Mouse (Mus musculus) heart, postnatal 0 days (tissue): ENCODE results near the gene Ribc2.

Source experiments
- CTCF ChIP-seq: IDR thresholded peaks from 2 replicates; pipeline ENCODE4 v1.5.1; 2016; ENCODE audit warnings: antibody characterized with exemption, control low read depth, low read depth
- EP300 ChIP-seq: IDR thresholded peaks from 2 replicates; pipeline ENCODE4 v1.6.1; 2016; ENCODE audit warnings: antibody characterized with exemption, low read depth

DNA sequence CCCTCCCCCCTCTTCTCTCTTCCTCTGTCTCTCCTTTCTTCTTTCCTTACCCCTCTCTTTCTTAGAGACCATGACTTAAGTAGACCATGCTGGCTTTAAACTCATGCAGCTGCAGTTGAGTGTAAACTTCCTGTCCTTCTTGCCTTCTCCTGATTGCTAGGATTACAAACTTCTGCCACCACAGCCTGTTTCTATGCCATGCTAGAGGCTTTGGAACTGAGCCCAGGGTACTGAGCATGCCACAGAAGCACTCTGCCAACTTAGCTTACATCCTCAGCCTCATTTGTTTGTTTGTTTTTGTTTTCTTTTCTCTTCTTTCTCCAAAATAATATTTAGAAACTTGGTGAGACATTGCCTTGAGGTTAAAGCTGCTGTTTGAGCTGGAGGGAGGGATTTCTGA lies 48.5 kb downstream of the Ribc2 start:
- no peak for TF ChIP-seq CTCF
- TF ChIP-seq EP300, result no peak
